Mouse (Mus musculus): ENCODE measurements at regions not wholly inside any gene's neighbourhood (a gene's known extent, or its start where the extent isn't known, plus 50 kb on each side); places are given as distances from the start of the nearest gene placed in this dataset.

DNA sequence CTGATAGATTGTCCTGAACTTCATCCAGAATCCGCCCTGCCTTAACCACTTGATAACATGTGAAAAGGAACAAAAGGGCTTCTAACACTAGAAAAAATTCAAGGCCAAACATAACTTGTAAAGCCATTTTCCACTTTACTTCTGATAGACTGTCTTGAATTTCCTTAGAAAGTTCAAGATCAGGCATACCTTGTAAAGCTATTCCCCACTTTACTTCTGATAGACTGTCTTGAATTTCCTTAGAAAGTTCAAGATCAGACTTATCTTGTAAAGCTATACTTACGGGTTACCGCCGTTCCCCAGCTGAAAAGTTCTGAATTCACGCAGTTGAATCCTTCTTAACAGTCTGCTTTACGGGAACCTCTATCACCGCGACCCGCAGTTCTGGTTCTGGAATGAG, 108.4 kb downstream of the Gm21913 start:
- DNase-seq (ENCODE audit: low spot score in 2 of 2): peak in 1 of 2 experiments; percentile 4

All from layer of hippocampus, adult 8-10 months (tissue).